Mouse (Mus musculus) liver, postnatal 0 days (tissue): ENCODE results near the gene Leng9.

Source experiments
- CTCF ChIP-seq: sonication (generic); IDR thresholded peaks from 2 replicates; pipeline ENCODE4 v1.5.1; 2016; ENCODE audit warnings: antibody characterized with exemption, low read depth
- EP300 ChIP-seq: IDR thresholded peaks from 2 replicates; pipeline ENCODE4 v1.6.1; 2016; ENCODE audit warnings: antibody characterized with exemption, low read depth, mild to moderate bottlenecking

DNA sequence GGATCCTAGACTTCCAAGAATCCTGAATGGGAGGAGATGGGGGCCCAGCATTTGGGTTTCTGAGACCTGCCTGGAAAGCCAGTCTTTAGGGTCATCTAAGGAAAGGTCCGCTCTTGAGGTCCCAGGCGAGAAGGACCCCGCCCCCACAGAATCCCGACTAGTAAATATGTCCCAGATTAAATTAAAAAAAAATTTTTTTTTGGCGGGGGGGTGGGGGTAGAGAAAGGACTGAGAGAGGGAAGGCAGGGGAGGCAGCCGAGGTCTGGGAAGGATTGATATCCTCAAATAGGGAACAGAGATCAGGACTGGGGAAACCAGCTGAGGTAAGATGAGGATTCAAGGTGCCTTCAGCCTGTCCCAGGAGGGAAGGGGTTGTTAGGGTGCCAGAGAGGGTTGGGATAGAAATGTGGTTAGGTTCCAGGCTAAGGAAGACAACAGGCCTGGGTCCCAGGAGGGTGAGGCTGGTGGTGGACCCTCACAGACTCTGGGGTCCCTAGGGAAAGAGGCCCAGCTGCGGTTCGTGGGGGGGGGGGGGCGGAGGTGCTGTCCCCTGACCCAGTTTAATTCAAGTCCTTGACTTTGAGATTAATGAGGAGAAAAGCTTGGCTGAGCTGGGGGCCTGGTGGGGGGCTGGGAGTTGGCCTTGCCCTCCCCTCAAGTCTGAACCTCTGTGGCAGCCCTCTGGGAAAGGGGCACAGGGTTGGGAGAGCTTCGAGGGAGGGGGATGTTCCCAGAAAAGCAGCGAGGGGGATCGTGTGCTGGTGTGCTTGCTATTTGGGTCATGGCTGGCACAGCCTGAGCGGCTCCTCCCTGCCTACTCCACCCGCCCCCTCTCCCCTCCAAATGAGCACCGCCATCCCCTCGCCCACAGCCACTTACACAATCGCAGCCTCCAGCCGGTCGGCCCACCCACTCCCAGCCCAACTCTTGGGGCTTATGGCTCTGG, 29.9 kb downstream of the Leng9 start:
- TF ChIP-seq CTCF: no peak
- TF ChIP-seq EP300: no peak
